Mouse (Mus musculus): ENCODE measurements at regions not wholly inside any gene's neighbourhood (a gene's known extent, or its start where the extent isn't known, plus 50 kb on each side); places are given as distances from the start of the nearest gene placed in this dataset.

DNA sequence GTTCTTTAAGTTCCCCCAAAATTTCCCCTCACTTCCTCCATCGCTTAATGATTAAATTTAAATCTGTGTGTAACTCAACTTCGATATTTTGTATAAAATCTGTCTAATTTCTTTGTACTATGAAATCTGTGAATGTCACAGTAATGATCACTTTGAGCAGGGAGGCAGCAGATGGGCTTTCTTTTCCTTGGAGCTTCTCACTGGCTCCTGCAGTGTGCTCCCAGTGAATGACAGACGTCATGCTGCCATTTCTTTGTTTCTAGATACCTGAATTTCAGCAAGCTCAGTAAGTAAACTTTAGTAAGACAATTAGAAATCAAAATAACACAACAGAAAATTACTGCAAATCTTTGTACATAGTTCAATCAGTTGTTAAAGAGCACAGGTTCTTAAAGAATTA, 102.3 kb upstream of the Tmeff2 start:
- 44% methylated on average over 3 of the region's 3 CpGs for WGBS (ENCODE audit: insufficient replicate concordance)
- Histone ChIP-seq H3K27me3 (ENCODE audit: control insufficient read depth, insufficient read depth, low read length) (no peaks in the 10 kb centered on the region), H3K4me3 (ENCODE audit: insufficient read depth in 1 of 2, low read depth in 2 of 2, low read length in 2 of 2) (no peak overlapping the region), H3K4me2 (ENCODE audit: low read depth) (no peak overlapping the region), H3K9ac (replicated peaks) (no peak overlapping the region), H3K27ac (no peak overlapping the region), H3K9me3 (ENCODE audit: control insufficient read depth, low read length) (no peaks in the 10 kb centered on the region), H3K36me3 (replicated peaks; ENCODE audit: control insufficient read depth, insufficient read depth, low read depth) (no peaks in the 10 kb centered on the region), H3K4me1 (replicated peaks; ENCODE audit: control insufficient read depth in 2 of 2, insufficient read depth in 2 of 2, low read length in 1 of 2) (no peaks in the 10 kb centered on the region)
- TF ChIP-seq EP300 (IDR thresholded peaks at IDR 0.05; ENCODE audit: low read depth): no peak
- TF ChIP-seq CTCF (IDR thresholded peaks at IDR 0.05; ENCODE audit: low read depth): no peak
- DNase-seq (ENCODE audit: low read depth in 3 of 3, low spot score in 3 of 3) (no peak), ATAC-seq (ENCODE audit: insufficient read depth) (no peak)

DNA sequence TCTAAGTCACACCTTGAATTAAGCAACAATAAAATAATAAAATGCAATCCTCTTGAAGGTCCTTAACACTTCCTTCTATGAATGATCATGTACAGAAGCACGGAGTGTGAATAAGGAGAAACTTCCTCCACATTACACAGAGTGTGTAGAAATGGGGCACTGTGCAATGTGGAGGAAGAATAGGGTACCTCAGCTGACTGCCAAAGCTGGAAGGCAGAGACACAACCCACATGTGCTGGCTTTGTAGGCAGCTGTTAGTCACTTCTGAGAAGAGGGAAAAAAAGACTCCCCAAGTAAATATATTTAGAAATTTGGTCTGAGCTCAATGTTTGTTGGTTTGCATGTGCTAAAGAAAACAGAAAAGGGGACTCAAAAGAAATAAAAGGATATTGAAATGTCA, 94.1 kb upstream of the Tmeff2 start:
- Histone ChIP-seq H3K4me3 (ENCODE audit: insufficient read depth in 1 of 2, low read depth in 2 of 2, low read length in 2 of 2) (no peak overlapping the region), H3K27me3 (ENCODE audit: control insufficient read depth, insufficient read depth, low read length) (no peaks in the 10 kb centered on the region), H3K4me1 (replicated peaks; ENCODE audit: control insufficient read depth in 2 of 2, insufficient read depth in 2 of 2, low read length in 1 of 2) (no peaks in the 10 kb centered on the region), H3K9ac (replicated peaks) (no peak overlapping the region), H3K4me2 (ENCODE audit: low read depth) (no peak overlapping the region), H3K36me3 (replicated peaks; ENCODE audit: control insufficient read depth, insufficient read depth, low read depth) (no peaks in the 10 kb centered on the region), H3K9me3 (ENCODE audit: control insufficient read depth, low read length) (no peaks in the 10 kb centered on the region), H3K27ac (no peak overlapping the region)
- ATAC-seq (ENCODE audit: insufficient read depth): no peak
- DNase-seq (ENCODE audit: low read depth in 3 of 3, low spot score in 3 of 3): no peak
- TF ChIP-seq EP300 (IDR thresholded peaks at IDR 0.05; ENCODE audit: low read depth) (no peak), CTCF (IDR thresholded peaks at IDR 0.05; ENCODE audit: low read depth) (no peak)
- WGBS (ENCODE audit: insufficient replicate concordance): 33% methylated on average over 1 of the region's 1 CpGs

DNA sequence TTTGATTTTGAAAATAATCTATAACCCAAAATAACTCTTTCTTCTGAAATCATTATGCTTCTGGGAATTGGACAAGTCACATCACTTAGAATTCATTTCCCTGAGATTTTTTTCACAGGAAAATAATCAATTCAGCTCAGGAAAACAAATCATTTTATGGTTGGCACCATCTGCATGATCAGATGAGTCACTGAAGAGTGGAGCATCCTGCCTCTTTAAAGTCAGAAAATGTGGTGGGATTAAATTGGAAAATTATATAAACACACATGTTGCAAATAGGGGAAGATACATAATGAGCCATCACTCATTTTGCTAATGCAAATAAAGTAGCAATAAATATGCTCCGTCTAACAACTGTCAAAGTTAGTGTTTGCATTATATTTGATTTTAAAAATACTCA, 93.6 kb upstream of the Tmeff2 start:
- no peak for DNase-seq (ENCODE audit: low read depth in 3 of 3, low spot score in 3 of 3)
- WGBS (ENCODE audit: insufficient replicate concordance): 45% methylated on average over 1 of the region's 1 CpGs
- H3K4me3 ChIP-seq (ENCODE audit: insufficient read depth in 1 of 2, low read depth in 2 of 2, low read length in 2 of 2): no peak overlapping the region
- no peaks in the 10 kb centered on the region for H3K4me1 ChIP-seq (replicated peaks; ENCODE audit: control insufficient read depth in 2 of 2, insufficient read depth in 2 of 2, low read length in 1 of 2)
- H3K27me3 ChIP-seq (ENCODE audit: control insufficient read depth, insufficient read depth, low read length): no peaks in the 10 kb centered on the region
- H3K27ac ChIP-seq: no peak overlapping the region
- H3K36me3 ChIP-seq (replicated peaks; ENCODE audit: control insufficient read depth, insufficient read depth, low read depth): no peaks in the 10 kb centered on the region
- no peak overlapping the region for H3K4me2 ChIP-seq (ENCODE audit: low read depth)
- H3K9me3 ChIP-seq (ENCODE audit: control insufficient read depth, low read length): no peaks in the 10 kb centered on the region
- TF ChIP-seq EP300 (IDR thresholded peaks at IDR 0.05; ENCODE audit: low read depth): no peak
- TF ChIP-seq CTCF (IDR thresholded peaks at IDR 0.05; ENCODE audit: low read depth): no peak
- no peak for ATAC-seq (ENCODE audit: insufficient read depth)
- no peak overlapping the region for H3K9ac ChIP-seq (replicated peaks)

DNA sequence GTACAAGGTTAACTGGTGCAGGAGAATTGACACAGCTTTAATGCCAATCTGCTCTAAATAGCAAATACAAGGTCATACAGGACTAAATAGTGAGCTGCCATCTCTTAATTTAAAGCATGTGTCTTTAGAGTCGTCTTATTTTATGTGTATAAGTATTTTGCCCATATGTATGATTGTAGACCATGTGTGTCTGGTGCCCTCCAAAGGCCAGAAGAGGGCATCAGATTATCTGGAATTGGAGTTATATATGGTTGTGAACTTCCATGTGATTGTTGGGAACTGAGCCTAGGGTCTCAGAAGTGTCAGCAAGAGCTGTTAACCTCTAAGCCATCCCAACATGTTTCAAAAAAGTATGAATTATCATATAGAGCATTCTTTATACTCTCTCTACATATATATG, 68.8 kb upstream of the Tmeff2 start:
- no peaks in the 10 kb centered on the region for H3K9me3 ChIP-seq (ENCODE audit: control insufficient read depth, low read length)
- H3K4me2 ChIP-seq (ENCODE audit: low read depth): no peak overlapping the region
- no peak for DNase-seq (ENCODE audit: low read depth in 3 of 3, low spot score in 3 of 3)
- TF ChIP-seq EP300 (IDR thresholded peaks at IDR 0.05; ENCODE audit: low read depth): no peak
- TF ChIP-seq CTCF (IDR thresholded peaks at IDR 0.05; ENCODE audit: low read depth): 0 out of 2 replicates have a peak, but pooled peaks have one; percentile 6
- no peak overlapping the region for H3K27ac ChIP-seq
- no peak for ATAC-seq (ENCODE audit: insufficient read depth)
- WGBS (ENCODE audit: insufficient replicate concordance): 31% methylated on average over 1 of the region's 1 CpGs
- no peaks in the 10 kb centered on the region for H3K27me3 ChIP-seq (ENCODE audit: control insufficient read depth, insufficient read depth, low read length)
- H3K4me1 ChIP-seq (replicated peaks; ENCODE audit: control insufficient read depth in 2 of 2, insufficient read depth in 2 of 2, low read length in 1 of 2): no peaks in the 10 kb centered on the region
- H3K4me3 ChIP-seq (ENCODE audit: insufficient read depth in 1 of 2, low read depth in 2 of 2, low read length in 2 of 2): no peak overlapping the region
- H3K36me3 ChIP-seq (replicated peaks; ENCODE audit: control insufficient read depth, insufficient read depth, low read depth): no peaks in the 10 kb centered on the region
- no peak overlapping the region for H3K9ac ChIP-seq (replicated peaks)

DNA sequence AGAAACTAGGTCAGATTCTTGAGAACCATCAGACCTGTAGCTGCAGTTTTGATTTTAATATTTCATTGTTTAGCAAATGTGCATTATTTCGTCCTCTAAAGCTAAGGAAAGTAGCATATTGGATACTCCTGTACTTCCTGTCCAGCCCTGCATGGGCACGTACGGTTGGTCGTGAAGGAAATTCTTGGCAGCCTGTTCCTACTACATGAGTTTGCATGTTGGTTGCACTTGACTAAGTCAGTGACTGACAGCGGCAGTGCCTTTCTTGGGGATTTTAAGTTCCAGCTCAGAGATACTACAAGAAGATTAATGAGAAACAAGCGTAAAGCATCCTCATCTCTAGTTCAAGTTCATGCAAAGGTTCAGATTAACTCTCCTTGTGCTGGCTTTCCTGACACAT, 64.3 kb upstream of the Tmeff2 start:
- no peak for ATAC-seq (ENCODE audit: insufficient read depth)
- no peak overlapping the region for H3K27ac ChIP-seq
- no peaks in the 10 kb centered on the region for H3K9me3 ChIP-seq (ENCODE audit: control insufficient read depth, low read length)
- WGBS (ENCODE audit: insufficient replicate concordance): 48% methylated on average over 6 of the region's 6 CpGs
- H3K4me2 ChIP-seq (ENCODE audit: low read depth): no peak overlapping the region
- H3K36me3 ChIP-seq (replicated peaks; ENCODE audit: control insufficient read depth, insufficient read depth, low read depth): no peaks in the 10 kb centered on the region
- no peaks in the 10 kb centered on the region for H3K4me1 ChIP-seq (replicated peaks; ENCODE audit: control insufficient read depth in 2 of 2, insufficient read depth in 2 of 2, low read length in 1 of 2)
- no peak for DNase-seq (ENCODE audit: low read depth in 3 of 3, low spot score in 3 of 3)
- no peak overlapping the region for H3K4me3 ChIP-seq (ENCODE audit: insufficient read depth in 1 of 2, low read depth in 2 of 2, low read length in 2 of 2)
- H3K9ac ChIP-seq (replicated peaks): no peak overlapping the region
- TF ChIP-seq EP300 (IDR thresholded peaks at IDR 0.05; ENCODE audit: low read depth) (no peak), CTCF (IDR thresholded peaks at IDR 0.05; ENCODE audit: low read depth) (no peak)
- no peaks in the 10 kb centered on the region for H3K27me3 ChIP-seq (ENCODE audit: control insufficient read depth, insufficient read depth, low read length)

Data from liver, embryonic 14.5 days (tissue).